Mouse (Mus musculus): Measurements from ENCODE around the gene Acvr1c.

Gene Acvr1c

DNA sequence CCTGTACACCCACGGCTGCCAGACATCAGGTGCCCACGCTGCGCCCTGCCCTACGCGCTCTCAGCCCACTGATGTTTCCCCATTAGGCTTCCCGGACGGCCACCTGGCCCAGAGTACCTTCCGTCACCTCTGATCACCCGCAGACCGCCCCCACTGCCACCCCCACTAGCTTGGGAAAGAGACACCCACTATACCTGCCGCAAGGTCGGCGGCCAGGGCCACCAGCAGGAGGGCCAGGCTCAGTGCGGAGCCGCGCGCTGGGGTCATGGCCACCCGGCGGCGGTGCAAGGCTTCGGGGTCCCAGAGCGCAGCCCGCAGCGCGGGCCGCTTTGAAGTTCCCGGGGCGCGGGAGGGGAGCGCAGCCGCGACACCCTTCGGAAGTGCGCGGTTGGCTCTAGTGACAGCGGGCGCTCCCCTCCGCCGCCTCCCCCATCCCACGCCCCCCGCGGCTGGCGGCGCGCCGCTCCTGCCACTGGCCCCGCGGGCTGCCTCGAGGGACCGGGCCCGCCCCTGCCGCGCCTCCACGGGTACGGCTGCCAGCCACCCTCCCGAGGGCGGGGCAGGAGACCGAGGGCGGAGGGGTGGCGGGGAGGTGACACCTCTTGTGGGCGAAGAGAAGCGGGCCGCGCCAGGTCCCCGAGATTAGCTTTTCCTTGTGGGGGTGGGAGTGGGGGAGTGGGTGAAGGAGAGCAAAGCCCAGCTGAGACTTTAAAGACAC is at the start of gene Acvr1c:
Gene Acvr1c, minus strand, starts transcription at position 482 of the 718 bp plus-strand sequence.
- DNase-seq (ENCODE audit: low read depth, low spot score): no peak

DNA sequence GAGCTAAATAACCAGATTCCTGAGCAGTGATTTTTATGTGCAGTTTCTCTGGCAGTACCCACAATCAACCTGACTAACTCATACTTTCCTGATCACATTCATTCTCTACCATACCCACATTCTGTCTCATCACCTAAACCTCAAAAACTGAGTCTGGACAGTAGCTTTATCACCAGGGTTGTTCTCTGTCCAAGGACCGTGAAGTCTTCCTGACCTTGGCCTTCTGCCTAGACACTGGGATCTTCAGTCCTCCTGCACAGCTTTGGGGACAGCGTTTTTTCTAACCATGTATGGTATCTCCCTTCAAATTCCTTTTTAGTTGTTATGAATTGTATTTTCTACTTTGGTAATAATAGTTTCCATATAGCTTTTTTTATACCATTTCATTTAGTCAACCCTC is 45.8 kb upstream of the Acvr1c start:
- no peak for DNase-seq (ENCODE audit: low read depth, low spot score)

DNA sequence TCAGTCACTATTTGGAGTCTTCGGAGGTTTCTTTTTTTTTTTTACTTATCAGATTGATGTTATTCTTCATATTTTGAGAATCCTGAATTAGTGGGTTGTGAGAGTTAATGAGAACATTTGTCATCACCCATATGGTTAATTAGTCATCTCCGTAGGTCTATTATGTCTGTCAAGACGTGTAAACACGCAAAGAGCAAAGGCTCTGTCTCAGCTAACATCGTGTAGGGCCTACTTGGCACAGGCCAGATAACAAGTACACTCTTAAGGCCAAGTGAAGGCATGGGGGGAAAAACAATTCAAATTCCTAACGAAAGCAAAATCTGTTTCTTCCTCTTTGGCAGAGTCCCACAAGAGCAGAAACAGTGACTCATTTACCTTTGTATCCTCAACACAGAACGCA is 30.9 kb upstream of the Acvr1c start:
- no peak for DNase-seq (ENCODE audit: low read depth, low spot score)

DNA sequence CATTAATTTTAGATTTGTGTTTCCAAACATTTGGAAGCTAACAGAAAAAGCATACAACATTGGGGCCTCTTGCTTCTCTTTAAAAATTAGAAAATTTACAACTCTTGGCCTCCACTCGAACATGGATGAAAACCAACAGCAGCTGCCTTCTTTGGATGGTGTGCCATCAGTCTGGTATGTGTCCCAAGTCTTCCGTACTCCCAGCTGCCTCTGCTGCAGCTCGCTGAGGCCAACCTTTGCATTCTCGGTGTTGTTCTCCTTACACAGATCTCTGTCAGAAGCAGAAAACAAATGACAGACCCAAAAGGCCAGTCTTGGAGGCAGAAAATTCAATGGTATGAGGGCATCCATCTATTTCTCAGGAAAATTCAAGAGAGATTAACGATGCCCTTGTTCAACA is 22.3 kb upstream of the Acvr1c start:
- no peak for DNase-seq (ENCODE audit: low read depth, low spot score)

DNA sequence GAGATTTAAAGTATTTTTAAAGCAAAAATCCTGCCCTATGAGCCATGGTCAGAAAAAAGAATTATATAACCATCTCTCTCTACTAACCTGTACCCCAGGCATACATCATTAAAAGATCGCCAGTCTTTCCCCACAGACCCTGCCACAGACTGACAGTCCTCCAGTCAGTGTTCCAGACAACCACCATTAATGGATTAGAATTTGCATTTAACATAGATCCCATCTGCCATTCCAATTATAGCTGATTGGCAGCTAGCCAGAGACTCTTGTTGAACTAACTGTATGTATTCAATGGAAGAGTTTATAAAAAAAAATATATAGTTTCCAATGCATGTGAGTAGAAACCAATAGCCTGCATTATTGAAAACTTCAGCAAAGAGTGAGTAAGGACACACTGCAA is 21.8 kb upstream of the Acvr1c start:
- DNase-seq (ENCODE audit: low read depth, low spot score): no peak

DNA sequence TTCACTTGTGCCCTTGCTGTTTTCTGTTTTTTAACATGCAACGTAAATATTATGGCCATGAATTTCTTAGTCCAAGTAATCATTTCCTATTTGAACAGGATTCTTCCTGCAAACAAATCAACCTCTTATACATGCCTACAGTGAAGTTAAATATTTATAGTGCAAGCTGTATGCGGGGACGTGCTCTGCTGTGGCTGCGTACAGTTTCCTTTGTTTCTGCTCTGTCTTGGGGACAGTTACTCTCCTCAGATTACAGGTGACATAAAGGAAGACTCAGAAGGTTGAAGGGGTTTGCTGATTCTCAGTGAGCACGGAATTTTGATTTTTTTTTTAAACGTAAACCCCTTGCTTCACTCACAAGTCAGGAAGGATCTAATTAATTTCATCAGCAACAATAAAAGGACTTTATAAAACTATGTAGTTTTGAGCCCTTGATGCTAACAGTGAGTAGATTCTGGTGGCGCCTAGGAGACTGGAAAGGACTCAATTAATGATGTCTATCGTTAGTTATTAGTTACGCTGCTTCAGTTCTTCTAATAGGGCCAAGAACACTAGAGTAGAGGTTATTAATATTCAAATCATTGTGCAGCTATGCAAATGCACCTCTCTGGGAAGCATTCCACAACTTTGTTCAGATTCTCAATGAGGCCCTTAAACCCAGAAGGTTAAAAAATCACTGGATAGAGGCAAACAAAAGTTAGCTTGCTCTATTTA is 19.9 kb upstream of the Acvr1c start:
- no peak for DNase-seq (ENCODE audit: low read depth, low spot score)

DNA sequence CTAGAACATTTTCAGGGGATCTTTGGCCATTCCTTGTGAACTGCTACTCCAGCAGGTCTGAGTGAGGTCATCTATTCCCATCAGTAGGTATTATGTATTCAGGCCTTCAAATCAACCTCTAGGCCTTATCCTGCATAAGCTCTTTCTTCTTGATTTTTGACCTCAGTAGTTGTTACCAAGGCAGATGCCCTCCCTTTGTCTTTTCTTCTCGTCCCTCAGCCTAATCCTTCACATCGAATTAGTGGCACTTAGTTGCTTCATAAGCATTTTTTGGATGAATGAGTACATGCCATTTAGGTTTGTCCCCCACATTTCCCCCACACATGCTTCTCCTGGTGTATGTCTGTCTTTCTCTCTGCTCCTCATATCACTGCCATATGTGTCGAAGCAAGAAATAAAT is 8.5 kb upstream of the Acvr1c start:
- no peak for DNase-seq (ENCODE audit: low read depth, low spot score)

DNA sequence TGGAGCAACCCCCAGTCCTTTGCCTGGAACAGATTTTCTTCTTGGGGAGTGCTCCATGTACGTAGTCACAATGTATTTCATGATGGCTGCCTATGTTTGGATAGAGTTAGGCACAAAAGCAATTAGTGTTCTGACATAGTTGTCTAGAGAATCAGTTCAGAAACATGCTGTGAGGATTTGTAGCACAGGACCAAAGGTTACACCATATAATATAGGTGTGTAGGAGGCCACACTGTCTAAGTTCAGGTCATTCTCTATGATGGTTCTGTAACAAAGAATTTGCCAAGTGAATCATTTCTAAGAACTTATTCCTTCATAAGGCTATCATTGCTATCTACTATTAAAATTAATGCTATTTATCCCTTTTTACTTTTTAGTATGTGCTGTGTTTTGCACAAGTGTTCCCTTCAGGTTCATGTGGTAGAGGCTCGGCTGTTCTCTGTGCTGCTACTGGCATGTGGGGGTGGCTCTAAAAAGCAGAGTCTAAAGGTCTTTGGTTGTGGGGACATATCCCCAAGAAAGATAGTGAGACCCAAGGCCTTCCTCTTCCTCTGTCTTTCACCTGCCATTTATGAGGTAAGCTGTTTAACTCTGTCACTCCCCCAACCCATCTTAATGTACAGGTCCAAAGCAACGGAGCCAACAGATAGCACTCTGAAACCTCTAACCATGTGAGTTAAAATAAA is 3.8 kb upstream of the Acvr1c start:
- DNase-seq (ENCODE audit: low read depth, low spot score): no peak

DNA sequence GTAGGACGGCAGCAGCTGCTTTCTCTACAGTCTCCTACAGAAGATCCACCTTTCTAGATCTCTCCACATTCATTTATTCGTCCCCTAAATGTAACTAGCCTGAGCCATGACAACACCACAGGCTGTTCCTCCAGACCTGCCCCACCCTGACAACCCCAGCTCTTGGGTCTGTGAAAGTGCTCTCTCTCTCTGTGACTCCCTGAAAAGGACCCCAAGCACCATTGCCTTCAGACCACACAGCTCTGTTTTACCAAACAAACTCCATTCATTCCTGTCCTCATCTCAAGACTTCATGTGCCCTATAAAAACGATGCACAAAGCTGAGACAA is 401 bp upstream of the Acvr1c start:
- no peak for DNase-seq (ENCODE audit: low read depth, low spot score)

DNA sequence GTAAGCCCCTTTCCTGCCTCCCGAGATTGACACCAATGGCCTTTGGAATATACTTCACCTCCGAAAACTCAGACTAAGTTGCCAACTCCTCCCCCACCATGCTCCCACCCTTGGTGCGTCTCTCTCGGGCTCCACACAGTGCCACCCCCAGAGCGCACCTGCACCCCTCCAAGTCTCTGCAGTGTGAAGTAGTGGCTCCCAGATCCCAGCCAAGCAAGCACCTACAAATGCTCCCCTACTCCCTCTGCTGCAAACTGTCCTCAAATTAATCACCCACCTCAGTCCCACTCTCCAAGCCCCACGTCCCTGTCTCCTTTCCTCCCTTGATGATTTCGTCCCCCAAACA is 654 bp downstream of the Acvr1c start:
- DNase-seq (ENCODE audit: low read depth, low spot score): no peak

DNA sequence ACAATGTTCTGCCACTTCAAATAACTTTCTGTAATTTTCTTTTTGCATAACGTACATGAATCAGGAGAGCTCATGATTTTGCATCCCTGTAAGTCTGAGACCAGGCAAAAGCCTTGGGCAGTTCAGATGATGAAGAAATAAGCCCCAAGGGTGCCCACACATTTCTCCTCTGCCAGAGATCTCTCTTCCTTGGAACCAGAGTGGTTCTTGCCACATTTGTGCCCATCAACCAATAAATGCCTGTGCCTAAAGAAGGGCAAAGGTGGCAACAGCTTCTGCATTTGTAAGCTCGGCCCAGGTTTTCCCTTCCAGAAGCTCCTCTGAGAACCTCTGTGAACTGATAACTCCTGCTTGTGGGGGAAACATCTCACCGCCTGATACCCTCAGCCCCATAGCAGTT is 3.3 kb downstream of the Acvr1c start:
- no peak for DNase-seq (ENCODE audit: low read depth, low spot score)

DNA sequence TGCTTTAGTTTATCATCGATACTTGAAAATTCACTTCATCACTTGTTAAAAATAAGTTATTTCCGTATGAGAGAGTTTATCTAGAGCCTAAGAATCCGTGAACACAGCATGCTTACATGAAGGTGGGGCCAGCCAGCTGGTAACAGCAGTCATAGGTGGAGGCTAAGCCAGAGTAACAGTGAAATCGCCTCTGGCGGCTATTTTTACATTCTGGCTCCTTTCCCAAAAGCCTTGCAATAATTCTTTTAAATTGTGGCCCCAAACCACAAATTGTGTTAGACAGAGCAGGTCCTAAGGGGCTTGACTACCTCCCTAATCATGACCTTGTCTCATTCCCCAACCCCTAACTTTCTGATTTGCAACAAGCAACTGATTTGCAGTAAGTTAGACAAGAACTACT is 4.8 kb downstream of the Acvr1c start:
- no peak for DNase-seq (ENCODE audit: low read depth, low spot score)

DNA sequence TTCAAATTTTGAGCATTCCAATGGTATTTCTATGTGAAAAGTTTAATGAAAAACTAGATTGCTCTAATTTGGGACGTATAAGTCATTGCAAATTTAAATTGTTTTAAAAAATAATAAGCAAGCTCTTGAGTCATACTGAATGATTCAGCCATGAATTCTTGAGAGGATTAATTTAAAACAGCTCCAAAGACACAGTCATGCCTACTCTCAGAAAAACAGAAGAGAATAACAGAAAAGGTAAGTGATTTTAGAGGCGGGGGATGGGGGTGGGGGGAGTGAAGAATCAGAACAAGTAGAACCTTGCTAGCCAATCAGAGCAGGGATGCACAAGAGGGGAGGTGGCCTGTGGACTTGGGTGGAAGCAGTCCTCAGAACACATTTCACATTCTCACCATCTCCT is 7.0 kb downstream of the Acvr1c start:
- no peak for DNase-seq (ENCODE audit: low read depth, low spot score)

DNA sequence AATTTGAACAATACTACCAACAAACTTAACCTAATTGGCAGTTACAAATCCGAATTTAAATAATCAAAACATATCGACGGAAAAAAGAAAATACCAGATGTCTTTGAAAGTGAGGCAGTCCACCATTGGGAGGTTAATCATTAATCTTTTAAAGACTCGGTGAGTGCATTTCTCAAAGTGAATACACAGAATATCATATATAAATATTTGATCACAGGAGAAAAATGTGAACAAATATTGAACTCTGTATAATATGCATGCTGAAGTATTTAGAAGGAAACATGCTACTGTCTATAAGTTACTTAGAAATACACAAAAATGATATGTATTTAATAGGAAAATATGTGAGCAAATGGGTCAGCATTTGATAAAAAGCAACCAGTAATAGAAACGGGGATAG is 21.0 kb downstream of the Acvr1c start:
- no peak for DNase-seq (ENCODE audit: low read depth, low spot score)

DNA sequence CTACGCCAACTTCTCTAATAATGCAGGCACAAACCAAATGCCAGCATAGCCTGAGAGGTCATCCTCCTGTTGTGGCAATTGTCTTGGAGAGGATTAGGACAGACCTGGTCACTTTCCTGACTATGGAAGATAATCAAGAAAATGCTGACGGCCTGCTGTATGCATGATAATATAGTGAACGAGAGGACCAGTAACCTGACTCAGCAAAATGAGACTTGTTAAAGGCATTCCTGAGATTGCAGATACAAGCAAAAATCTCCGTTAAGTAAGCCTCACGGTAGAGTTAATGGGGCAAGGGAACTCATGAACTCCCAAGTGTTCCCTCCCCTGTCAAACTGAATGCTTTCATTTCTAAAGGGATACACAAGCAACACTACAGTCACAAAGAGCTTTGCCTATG is 28.1 kb downstream of the Acvr1c start:
- no peak for DNase-seq (ENCODE audit: low read depth, low spot score)

DNA sequence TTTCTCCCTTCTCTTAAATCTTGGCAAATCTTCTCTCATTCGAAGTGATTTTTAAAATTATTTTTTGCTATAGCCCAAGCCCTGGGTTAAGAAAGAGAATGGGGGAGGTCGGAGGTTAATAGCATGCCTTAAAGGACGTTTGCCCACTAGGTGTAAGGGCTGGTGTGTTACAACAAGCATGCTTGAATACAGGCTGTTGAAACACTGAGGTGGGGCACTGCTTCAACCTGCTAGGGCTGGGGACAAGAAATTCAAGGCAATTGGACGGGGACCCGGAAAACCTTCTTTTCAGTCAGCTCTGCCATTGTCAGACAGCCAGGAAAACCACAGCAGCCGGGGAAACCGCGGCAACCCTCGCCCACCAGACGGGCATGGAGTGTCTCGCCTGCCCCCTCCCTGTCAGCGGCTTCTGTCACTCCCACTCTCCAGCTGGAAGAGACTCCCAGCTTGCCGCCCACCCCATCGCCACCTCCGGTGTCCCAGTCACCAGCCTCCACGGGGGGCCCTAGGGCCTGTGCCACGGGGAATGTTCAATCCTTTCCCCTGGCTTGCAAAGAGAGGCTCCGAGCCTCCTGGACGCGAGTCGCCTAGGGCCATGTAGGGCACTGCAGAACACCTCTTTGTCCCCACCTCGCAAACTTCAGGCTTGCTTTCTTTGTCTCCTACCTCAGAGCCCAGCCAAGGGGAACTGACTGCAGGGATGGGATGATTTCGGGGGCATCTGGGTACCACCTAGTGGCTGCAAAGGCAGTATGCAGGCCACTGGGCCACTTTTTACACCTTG is 33.4 kb downstream of the Acvr1c start:
- DNase-seq (ENCODE audit: low read depth, low spot score): no peak

DNA sequence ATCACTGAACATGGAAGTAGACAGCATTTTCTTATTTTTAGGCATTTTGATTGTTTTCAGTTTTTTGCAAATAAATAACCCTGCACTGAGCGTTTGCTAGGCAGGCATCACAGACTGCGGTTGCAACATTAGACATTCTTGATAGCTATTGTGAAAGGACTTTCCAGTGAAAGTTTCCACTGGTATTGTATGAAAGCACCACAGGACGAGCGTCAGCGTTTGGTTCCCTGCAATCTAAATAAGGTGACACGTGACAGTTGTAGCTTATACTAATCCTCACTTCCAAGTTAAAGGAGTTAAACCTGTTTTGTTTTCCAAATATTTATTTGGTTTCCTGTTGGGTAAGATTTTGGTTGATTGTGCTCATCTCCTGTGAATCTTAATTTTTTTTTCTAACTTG is 34.4 kb downstream of the Acvr1c start:
- no peak for DNase-seq (ENCODE audit: low read depth, low spot score)

DNA sequence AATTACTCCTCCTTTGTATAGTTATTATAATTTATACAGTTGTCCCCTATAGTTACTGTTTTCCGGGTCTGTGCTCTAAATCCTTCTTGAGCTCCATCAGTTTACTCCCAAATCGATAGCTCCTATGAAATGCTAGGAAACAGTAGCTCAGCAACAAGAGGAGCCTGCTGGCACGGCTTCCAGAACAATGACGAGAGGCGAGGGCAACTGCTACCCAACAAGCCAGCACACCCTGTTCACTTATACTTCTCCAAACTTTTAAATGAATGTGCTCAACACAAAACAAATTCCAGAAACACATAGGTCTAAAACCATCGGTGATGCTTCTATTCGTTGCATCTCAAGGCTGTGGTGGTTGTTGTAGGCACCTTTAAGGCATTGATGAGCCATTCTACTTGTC is 41.5 kb downstream of the Acvr1c start:
- no peak for DNase-seq (ENCODE audit: low read depth, low spot score)

DNA sequence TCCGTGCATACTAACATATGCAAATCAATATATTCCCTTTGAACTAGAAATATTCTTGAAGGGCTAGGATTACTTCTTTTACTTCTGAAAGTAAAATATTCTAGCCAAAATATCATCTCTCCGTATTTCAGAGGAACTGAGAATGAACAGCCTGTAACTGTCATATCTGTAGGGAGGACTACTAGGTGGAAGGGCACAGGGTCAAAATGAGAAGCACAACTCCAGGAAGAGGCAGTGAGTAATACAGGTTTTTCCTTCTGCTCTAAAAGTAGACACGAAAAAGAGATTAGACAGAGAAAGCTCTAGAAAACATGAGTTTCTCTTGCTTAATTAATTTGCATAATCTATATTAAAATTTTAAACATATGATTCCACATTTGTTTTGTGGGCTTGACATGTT is 48.0 kb downstream of the Acvr1c start:
- no peak for DNase-seq (ENCODE audit: low read depth, low spot score)

DNA sequence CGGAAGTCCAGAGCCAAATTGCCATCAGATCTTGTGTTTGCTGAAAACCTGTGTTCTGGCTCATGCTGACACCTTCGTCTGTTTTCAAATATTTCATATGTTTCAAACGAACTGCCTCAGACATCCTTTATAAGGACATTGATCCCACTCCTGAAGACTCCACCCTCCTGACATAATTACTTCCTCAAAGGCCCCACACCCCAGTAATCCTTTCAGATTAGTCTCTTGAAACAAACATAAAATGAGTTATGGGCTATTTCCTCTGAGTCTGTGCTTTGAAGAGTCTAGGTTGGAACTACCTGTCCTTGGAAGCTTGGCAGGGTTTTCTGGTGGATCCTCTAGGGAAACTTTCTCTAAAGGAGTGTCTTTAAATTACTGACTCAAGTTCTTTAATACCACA is 53.2 kb downstream of the Acvr1c start:
- no peak for DNase-seq (ENCODE audit: low read depth, low spot score)

DNA sequence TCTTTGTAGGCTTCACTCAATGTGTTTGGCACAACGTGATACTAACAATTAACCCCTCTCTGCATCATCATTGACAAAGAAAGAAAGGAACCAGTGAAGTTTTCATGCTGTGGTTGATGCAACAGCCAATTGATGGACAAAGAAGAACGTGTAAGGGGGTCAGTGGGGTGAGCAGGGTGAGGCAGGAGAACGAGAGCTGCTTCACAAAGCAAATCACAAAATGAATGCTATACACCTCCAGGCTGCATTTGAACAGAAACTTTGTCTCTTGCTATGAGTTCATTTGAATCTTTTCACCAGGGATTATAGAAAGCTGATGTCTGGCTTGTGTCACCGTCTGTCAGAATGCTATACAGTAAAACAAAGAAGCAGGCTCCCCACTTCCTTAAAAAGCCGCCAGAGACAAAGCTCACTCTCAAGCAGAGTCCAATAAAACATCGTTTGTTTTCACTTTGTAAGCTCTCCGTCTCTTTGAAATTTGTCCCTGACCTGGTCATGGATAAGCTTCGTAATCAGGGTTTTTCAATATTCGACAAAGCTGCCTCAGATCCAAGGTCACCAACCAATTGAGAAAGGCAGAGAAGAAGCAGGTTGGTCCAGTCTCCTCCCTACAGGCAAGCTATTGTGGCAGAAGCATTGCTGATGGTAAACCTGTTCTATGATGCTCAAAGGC is 67.8 kb downstream of the Acvr1c start:
- DNase-seq (ENCODE audit: low read depth, low spot score): no peak

DNA sequence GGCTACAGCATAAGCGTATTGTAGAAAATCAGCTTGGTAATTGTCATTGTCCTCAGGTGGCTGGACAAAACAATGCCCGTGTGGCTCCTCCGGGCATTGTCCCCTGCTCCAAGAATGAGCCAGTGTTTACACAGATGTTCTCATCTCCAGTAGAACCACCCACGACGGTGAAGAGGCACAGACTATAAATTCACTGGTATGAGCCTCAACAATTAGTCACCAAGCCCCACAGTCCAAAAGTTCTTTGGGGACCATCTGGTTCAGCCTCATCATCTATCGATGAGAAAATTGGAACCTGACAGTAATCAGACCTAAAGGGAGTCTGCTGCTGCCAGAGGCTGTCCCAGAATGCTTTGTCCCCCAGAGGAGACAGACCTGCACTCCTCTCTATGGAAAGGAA is 68.4 kb downstream of the Acvr1c start:
- no peak for DNase-seq (ENCODE audit: low read depth, low spot score)
